In genomic region chr17:71144322-71145116, GRCm38 (mm10) we compare ENCODE assay signal across 21 mouse cellular contexts. TPM values are rescaled to one million over a fixed set of nuclear protein-coding genes. Genes with fewer than 3 reads are reported as not detected.
DNase-seq lines count a peak whose midpoint lies in the region; ATAC-seq and TF ChIP-seq lines count a peak whose summit lies in the region.
"Had no signal": no experiment of that assay in that cellular context is flagged by ENCODE, and none has a peak within 500 bp of the region (broad histone marks: within the 10 kb centered on the region; RNA-seq: fewer than 3 reads in every experiment).

No protein-coding gene starts in this region.

- H3K36me3 ChIP-seq in C2C12 (ENCODE audit: control insufficient read depth, insufficient read depth), result no peaks in the 10 kb centered on the region
- H3K36me3 ChIP-seq in limb, embryonic 10.5 days, result no peaks in the 10 kb centered on the region
- no peaks in the 10 kb centered on the region for H3K36me3 ChIP-seq in liver, embryonic 16.5 days (ENCODE audit: control insufficient read depth, insufficient read depth)
- H3K36me3 ChIP-seq: embryonic facial prominence, embryonic 15.5 days; forebrain, embryonic 10.5 days; midbrain, embryonic 12.5 days; neural tube, embryonic 12.5 days had no signal

- no peak; the same call in 1 of the 2 replicates for ATAC-seq in liver, embryonic 16.5 days (ENCODE audit: low read depth)
- ATAC-seq: forebrain, postnatal 0 days; hindbrain, embryonic 16.5 days; intestine, postnatal 0 days; Patski had no signal

- no peaks in the 10 kb centered on the region for H3K9me3 ChIP-seq in limb, embryonic 10.5 days (replicated peaks)
- H3K9me3 ChIP-seq in liver, embryonic 16.5 days (replicated peaks; ENCODE audit: control insufficient read depth, low read length), result no peaks in the 10 kb centered on the region
- H3K9me3 ChIP-seq: embryonic facial prominence, embryonic 15.5 days; forebrain, embryonic 10.5 days; midbrain, embryonic 12.5 days; neural tube, embryonic 12.5 days had no signal

- intact Hi-C loops in gastrocnemius, postnatal 36 days (cut with DNase I), result no loop called here

- no peaks in the 10 kb centered on the region for H3K79me2 ChIP-seq in C2C12 (ENCODE audit: control insufficient read depth, insufficient read depth)

- WGBS in limb, embryonic 10.5 days, result 92% methylated on average over 19 of the region's 19 CpGs
- WGBS in liver, embryonic 16.5 days (ENCODE audit: insufficient replicate concordance), result 71% methylated on average over 19 of the region's 19 CpGs

- H3K4me1 ChIP-seq in limb, embryonic 10.5 days, result no peaks in the 10 kb centered on the region
- peaks cover 12% of the 10 kb centered on the region for H3K4me1 ChIP-seq in liver, embryonic 16.5 days (ENCODE audit: control insufficient read depth, low read depth, low read length)
- H3K4me1 ChIP-seq: embryonic facial prominence, embryonic 15.5 days; forebrain, embryonic 10.5 days; midbrain, embryonic 12.5 days; neural tube, embryonic 12.5 days had no signal

- H3K4me3 ChIP-seq in C2C12 (ENCODE audit: insufficient read depth, poor library complexity, severe bottlenecking), result no peak overlapping the region
- H3K4me3 ChIP-seq in limb, embryonic 10.5 days, result no peak overlapping the region
- H3K4me3 ChIP-seq in liver, embryonic 16.5 days (ENCODE audit: low read depth, low read length), result no peak overlapping the region
- H3K4me3 ChIP-seq: embryonic facial prominence, embryonic 15.5 days; forebrain, embryonic 10.5 days; midbrain, embryonic 12.5 days; neural tube, embryonic 12.5 days had no signal

- H3K79me3 ChIP-seq in C2C12 (ENCODE audit: low read depth), result no peaks in the 10 kb centered on the region

- H3K27me3 ChIP-seq in C2C12 (ENCODE audit: control insufficient read depth, insufficient read depth, insufficient read length), result no peaks in the 10 kb centered on the region
- no peaks in the 10 kb centered on the region for H3K27me3 ChIP-seq in limb, embryonic 10.5 days (ENCODE audit: low read depth, poor library complexity, severe bottlenecking)
- no peaks in the 10 kb centered on the region for H3K27me3 ChIP-seq in liver, embryonic 16.5 days (ENCODE audit: control insufficient read depth, insufficient read depth, low read depth, low read length)
- H3K27me3 ChIP-seq: embryonic facial prominence, embryonic 15.5 days; midbrain, embryonic 12.5 days; neural tube, embryonic 12.5 days; Patski had no signal

- DNase-seq in kidney, adult 18-20 months, result peak; percentile 1
- DNase-seq in kidney, adult 9 months, result no peak
- peak; percentile 28 for DNase-seq in limb, embryonic 10.5 days (ENCODE audit: low spot score)
- DNase-seq in frontal cortex, postnatal 25 days (ENCODE audit: low spot score in 2 of 2), result no peak
- DNase-seq in gastrocnemius, postnatal 36 days, result no peak
- DNase-seq in frontal cortex, postnatal 36 days (ENCODE audit: low spot score in 2 of 2), result no peak
- DNase-seq: adrenal gland, postnatal 36 days; cerebellum, adult 9-11 months; forebrain, postnatal 0 days; left cerebral cortex, postnatal 4 days; lung, adult 18-20 months; lung, postnatal 10 days had no signal

- H3K9ac ChIP-seq in liver, embryonic 16.5 days (ENCODE audit: low read depth, low read length), result no peak overlapping the region
- H3K9ac ChIP-seq: embryonic facial prominence, embryonic 15.5 days; forebrain, postnatal 0 days; midbrain, embryonic 12.5 days; neural tube, embryonic 12.5 days had no signal

- no peak overlapping the region for H3K27ac ChIP-seq in limb, embryonic 10.5 days
- peak overlapping the region; percentile 52; the same call in 1 of the 2 replicates for H3K27ac ChIP-seq in liver, embryonic 16.5 days (ENCODE audit: low read length)
- H3K27ac ChIP-seq: embryonic facial prominence, embryonic 15.5 days; forebrain, embryonic 10.5 days; midbrain, embryonic 12.5 days; neural tube, embryonic 12.5 days had no signal

- TF ChIP-seq CTCF in C2C12 (IDR thresholded peaks at IDR 0.05; ENCODE audit: control insufficient read depth, insufficient read depth, insufficient read length), result no peak

- no peak overlapping the region for H3ac ChIP-seq in C2C12 (ENCODE audit: control insufficient read depth, insufficient read length, low read depth)

- H3K4me2 ChIP-seq in liver, embryonic 16.5 days (ENCODE audit: low read depth, low read length), result peak overlapping the region; percentile 26
- H3K4me2 ChIP-seq: embryonic facial prominence, embryonic 15.5 days; midbrain, embryonic 12.5 days; neural tube, embryonic 12.5 days had no signal

TF ChIP-seq in C2C12, 6 proteins besides CTCF, POLR2A, EP300 and RAD21:
- TF ChIP-seq CEBPB (IDR thresholded peaks at IDR 0.05; ENCODE audit: low read depth) (no peak), MYOG (IDR thresholded peaks at IDR 0.05; ENCODE audit: control insufficient read depth, extremely low read depth, insufficient read length) (no peak), MAX (IDR thresholded peaks at IDR 0.05) (no peak), FOSL1 (IDR thresholded peaks at IDR 0.05; ENCODE audit: insufficient read depth, low read length, poor library complexity, severe bottlenecking) (no peak), MYOD1 (IDR thresholded peaks at IDR 0.05; ENCODE audit: control insufficient read depth, insufficient read length, low read depth) (peak; percentile 91), USF1 (IDR thresholded peaks at IDR 0.05; ENCODE audit: low read depth) (peak; percentile 83)

RNA-seq across cellular contexts. Expression of gene Lpin2, which starts 37.8 kb away (rescaled TPM):
- 9.3 TPM for polyA plus RNA-seq in C2C12 (2012; fragmentation: generic; extraction: Trizol)
- 40.0 and 51.8 TPM in 2 replicates for polyA plus RNA-seq in limb, embryonic 10.5 days (2016; fragmentation: Nextera tagmentation; extraction: Ambion mirVana)
- polyA plus RNA-seq in liver, embryonic 16.5 days (2015; fragmentation: Nextera tagmentation; extraction: Ambion mirVana), result 46.8 and 51.5 TPM in 2 replicates
- total RNA-seq in gastrocnemius, postnatal 36 days (2021), result 1 to 10 TPM; 2.6 to 3.5 TPM

Comparison
In these comparisons a context has a peak if more than half of its experiments do, and no peak if none do; other contexts are left out.
1. DNase-seq: peak in kidney, adult 18-20 months (single experiment) and limb, embryonic 10.5 days (single experiment); none in kidney, adult 9 months (single experiment), frontal cortex, postnatal 25 days (0 of 2), gastrocnemius, postnatal 36 days (0 of 2) and frontal cortex, postnatal 36 days (0 of 2).